Mouse (Mus musculus) cerebellum, postnatal 4 days (tissue): ENCODE measurements around the gene Smarcc2.
"Not testable (repeated sequence)": the region's sequence is repeated elsewhere in the genome, so short reads cannot be mapped to it uniquely, and the experiment has no call there.

ENCODE experiments used
- DNase-seq, 2 experiments: peaks; one replicate each; pipeline ENCODE4 v3.0.0; 2022; ENCODE audit warnings: low spot score in 2 of 2, mixed read lengths in 1 of 2

Gene Smarcc2

GRCm38 (mm10) chr10:128442718-128443117 is 16.3 kb upstream of the Smarcc2 start:
- no peak for DNase-seq

GRCm38 (mm10) chr10:128444354-128444753 is 14.7 kb upstream of the Smarcc2 start:
- no peak for DNase-seq

GRCm38 (mm10) chr10:128445407-128445806 is 13.6 kb upstream of the Smarcc2 start:
- DNase-seq = no peak

GRCm38 (mm10) chr10:128451014-128451413 is 8.0 kb upstream of the Smarcc2 start:
- no peak for DNase-seq

GRCm38 (mm10) chr10:128454471-128454870 is 4.6 kb upstream of the Smarcc2 start:
- no peak for DNase-seq

- DNase-seq = peak in 1 of 2 experiments; percentile 66
These were observed 3.8 kb upstream of the Smarcc2 start for GRCm38 (mm10) chr10:128455280-128455679.

- DNase-seq = no peak
These were observed 1.4 kb upstream of the Smarcc2 start for GRCm38 (mm10) chr10:128457676-128458075.

GRCm38 (mm10) chr10:128458348-128458718 is 715 bp upstream of the Smarcc2 start:
- DNase-seq = peak; percentile 95 to 98

- peak in 1 of 2 experiments; percentile 44 for DNase-seq
These were observed 591 bp downstream of the Smarcc2 start for GRCm38 (mm10) chr10:128459409-128460269.

- no peak for DNase-seq
These were observed 1.2 kb downstream of the Smarcc2 start for GRCm38 (mm10) chr10:128460270-128460630.

- DNase-seq = no peak
These were observed 15.3 kb downstream of the Smarcc2 start for GRCm38 (mm10) chr10:128474366-128474765.

- no peak for DNase-seq
These were observed 27.3 kb downstream of the Smarcc2 start for GRCm38 (mm10) chr10:128486370-128486769.

- DNase-seq = no peak
These were observed 29.0 kb downstream of the Smarcc2 start for GRCm38 (mm10) chr10:128487861-128488712.

GRCm38 (mm10) chr10:128488776-128489175 is 29.7 kb downstream of the Smarcc2 start:
- no peak for DNase-seq

GRCm38 (mm10) chr10:128489380-128489779 is 30.3 kb downstream of the Smarcc2 start:
- no peak for DNase-seq

- no peak for DNase-seq
These were observed 30.7 kb downstream of the Smarcc2 start for GRCm38 (mm10) chr10:128489785-128490184.

GRCm38 (mm10) chr10:128490232-128490631 is 31.2 kb downstream of the Smarcc2 start:
- no peak for DNase-seq

GRCm38 (mm10) chr10:128490912-128491311 is 31.9 kb downstream of the Smarcc2 start:
- DNase-seq = no peak

GRCm38 (mm10) chr10:128491495-128491894 is 32.4 kb downstream of the Smarcc2 start:
- no peak for DNase-seq

GRCm38 (mm10) chr10:128492051-128492450 is 33.0 kb downstream of the Smarcc2 start:
- not testable (repeated sequence) for DNase-seq

GRCm38 (mm10) chr10:128492633-128493311 is 33.7 kb downstream of the Smarcc2 start:
- DNase-seq = no peak

- no peak for DNase-seq
These were observed 34.3 kb downstream of the Smarcc2 start for GRCm38 (mm10) chr10:128493319-128493694.
